Comparison of ENCODE assay signal across 8 mouse cellular contexts in the genomic region with DNA sequence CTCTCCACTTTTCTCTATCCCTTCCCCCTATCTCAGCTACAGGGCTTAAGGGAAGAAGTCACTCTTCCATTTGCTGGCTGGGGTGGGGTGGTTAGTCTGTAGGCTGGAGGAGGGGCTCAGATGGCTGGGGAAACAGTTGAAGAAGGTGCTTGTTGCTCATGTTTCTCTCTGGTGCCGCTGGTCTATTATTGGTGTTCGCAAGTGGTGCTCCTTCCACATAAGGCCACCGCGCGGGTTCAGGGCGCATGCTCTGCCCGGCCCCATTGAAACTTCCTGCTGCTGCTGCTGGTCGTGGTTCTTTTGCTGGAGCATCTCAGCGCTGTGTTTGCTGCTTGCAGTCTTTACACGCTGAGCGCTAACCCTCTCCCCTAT. TPM values are rescaled to one million over a fixed set of nuclear protein-coding genes. Genes with fewer than 3 reads are reported as not detected.
DNase-seq lines count a peak whose midpoint lies in the region; ATAC-seq lines count a peak whose summit lies in the region.

No protein-coding gene starts in this region.

- no peaks in the 10 kb centered on the region for H3K27me3 ChIP-seq in hindbrain, embryonic 14.5 days (ENCODE audit: control insufficient read depth, insufficient read depth, low read length)

- DNase-seq in T-cell, adult 2 months (ENCODE audit: low spot score) = peak; percentile 92
- DNase-seq in cerebellum, postnatal 10 days = peak; percentile 87 to 89
- DNase-seq in frontal cortex, postnatal 25 days (ENCODE audit: low spot score in 2 of 2) = peak; percentile 58 to 69
- DNase-seq in hindbrain, embryonic 14.5 days (ENCODE audit: low spot score) = peak; percentile 82
- DNase-seq in layer of hippocampus, postnatal 36 days = peak; percentile 84 to 85
- DNase-seq in lung, postnatal 36 days = peak; percentile 94
- DNase-seq in right cerebral cortex, adult 18-20 months = peak; percentile 90
- peak; percentile 67 for DNase-seq in urinary bladder, postnatal 25 days (ENCODE audit: low spot score)

- no peaks in the 10 kb centered on the region for H3K9me3 ChIP-seq in hindbrain, embryonic 14.5 days (ENCODE audit: control insufficient read depth, low read length)

- peak overlapping the region; percentile 100 for H3K9ac ChIP-seq in hindbrain, embryonic 14.5 days

- peak; percentile 57 for ATAC-seq in hindbrain, embryonic 14.5 days (ENCODE audit: low FRiP score)

- H3K4me1 ChIP-seq in hindbrain, embryonic 14.5 days (replicated peaks; ENCODE audit: control insufficient read depth, insufficient read depth, low read length) = peaks cover 24% of the 10 kb centered on the region

- peak overlapping the region; percentile 98 for H3K27ac ChIP-seq in hindbrain, embryonic 14.5 days

- H3K4me2 ChIP-seq in hindbrain, embryonic 14.5 days (replicated peaks) = peak overlapping the region; percentile 59

- H3K4me3 ChIP-seq in hindbrain, embryonic 14.5 days (replicated peaks; ENCODE audit: low read length) = peak overlapping the region; percentile 100

- WGBS in hindbrain, embryonic 14.5 days = 0% methylated on average over 11 of the region's 11 CpGs

- peaks cover 4% of the 10 kb centered on the region; the same call in 1 of the 2 replicates for H3K36me3 ChIP-seq in hindbrain, embryonic 14.5 days (replicated peaks; ENCODE audit: control insufficient read depth, insufficient read depth)

RNA-seq across cellular contexts. Expression of a gene that starts 1.1 kb away (rescaled TPM):
- 23.5 and 29.4 TPM in 2 replicates for polyA plus RNA-seq in hindbrain, embryonic 14.5 days (2014; fragmentation: Nextera tagmentation; extraction: Ambion mirVana)
- total RNA-seq in layer of hippocampus, postnatal 36 days (2021) = 10 to 100 TPM; 45.2 to 49.8 TPM

RNA-seq across cellular contexts. Expression of a gene that starts 1.5 kb away (rescaled TPM):
- 43.8 and 51.5 TPM in 2 replicates for polyA plus RNA-seq in hindbrain, embryonic 14.5 days (2014; fragmentation: Nextera tagmentation; extraction: Ambion mirVana)
- 10 to 100 TPM; 50.6 to 55.3 TPM for total RNA-seq in layer of hippocampus, postnatal 36 days (2021)

Comparison
In these comparisons a context has a peak if more than half of its experiments do, and no peak if none do; other contexts are left out.
1. Peak in every context shown above with its lines: DNase-seq, ATAC-seq, H3K4me3 ChIP-seq and H3K27ac ChIP-seq.